Mouse (Mus musculus): ENCODE data around the gene Agtpbp1.
A peak's percentile ranks its signal among the peaks of the same experiment; 100 is the strongest.

Gene Agtpbp1

DNA sequence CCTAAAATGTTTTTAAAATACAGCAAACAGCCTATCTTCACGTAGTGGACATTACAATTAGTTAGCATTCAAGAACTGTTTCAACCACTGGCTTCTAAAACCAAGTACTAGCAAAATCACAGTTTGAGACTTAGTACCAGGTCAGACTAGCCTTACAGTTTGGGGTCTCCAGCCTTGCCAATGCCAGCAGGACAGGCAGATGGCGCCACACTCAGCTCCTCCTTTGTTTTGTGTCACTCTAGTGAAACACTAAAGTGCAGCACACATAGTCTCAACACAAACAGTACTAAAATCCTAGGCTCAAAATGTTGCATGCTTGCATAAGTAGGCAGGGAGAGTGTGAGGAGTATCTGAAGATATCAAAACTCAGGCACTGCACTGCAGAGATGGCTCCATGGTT, 53.8 kb downstream of the Agtpbp1 start:
- DNase-seq, result no peak

DNA sequence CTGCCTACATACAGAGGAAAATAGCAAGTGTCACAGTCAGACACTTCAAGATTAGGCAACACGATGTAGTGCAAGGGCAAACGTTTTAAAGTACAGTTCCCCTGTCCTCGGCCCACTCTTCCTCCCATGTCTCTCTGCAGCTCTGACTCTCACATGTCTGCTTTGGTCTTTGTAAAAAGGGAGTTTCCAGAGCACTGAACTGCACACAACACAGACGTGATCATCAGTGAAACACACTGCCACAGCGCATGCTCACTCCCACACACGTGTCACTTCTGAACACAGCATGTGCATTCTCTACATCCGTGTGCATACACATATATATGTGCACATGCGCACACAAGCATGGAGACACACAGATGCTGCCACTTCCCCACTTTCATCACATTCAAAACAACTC, 54.5 kb downstream of the Agtpbp1 start:
- DNase-seq, result no peak

DNA sequence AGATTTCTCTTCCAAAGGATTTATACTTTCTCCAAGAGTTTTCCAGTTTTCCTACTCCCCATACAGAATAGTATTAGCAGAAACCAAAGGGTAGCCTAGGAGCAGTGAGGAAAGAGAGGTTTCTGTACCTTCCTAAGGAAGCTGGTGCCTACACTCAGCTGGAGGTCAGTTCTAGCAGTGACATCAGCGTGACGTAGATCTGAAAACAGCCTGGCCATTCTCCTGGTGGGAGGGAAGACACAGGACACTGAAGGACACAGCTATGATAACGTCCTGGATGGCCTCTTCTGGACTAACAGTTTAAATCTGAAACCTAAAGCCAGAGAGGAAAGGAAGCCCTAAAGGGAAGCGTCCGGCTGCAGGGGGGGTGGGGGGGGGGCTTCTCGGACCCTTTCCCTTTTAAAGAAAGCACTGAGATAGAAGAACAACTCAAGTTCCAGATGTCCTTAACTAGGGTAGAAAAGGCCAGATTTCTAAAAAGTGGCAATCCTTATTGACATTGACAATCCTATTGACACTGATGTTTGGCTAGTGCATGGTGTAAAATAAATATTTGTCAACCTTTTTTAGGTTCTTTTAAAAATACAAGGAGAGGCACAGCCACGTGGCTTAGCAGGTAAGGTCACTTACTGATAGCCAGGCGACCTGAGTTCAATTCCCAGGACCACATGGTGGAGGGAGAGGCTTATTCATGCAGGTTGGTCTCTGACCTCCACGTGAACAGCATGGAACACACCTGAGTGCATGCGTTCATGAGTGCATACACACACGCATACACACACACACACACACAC, 63.6 kb downstream of the Agtpbp1 start:
- no peak for DNase-seq

DNA sequence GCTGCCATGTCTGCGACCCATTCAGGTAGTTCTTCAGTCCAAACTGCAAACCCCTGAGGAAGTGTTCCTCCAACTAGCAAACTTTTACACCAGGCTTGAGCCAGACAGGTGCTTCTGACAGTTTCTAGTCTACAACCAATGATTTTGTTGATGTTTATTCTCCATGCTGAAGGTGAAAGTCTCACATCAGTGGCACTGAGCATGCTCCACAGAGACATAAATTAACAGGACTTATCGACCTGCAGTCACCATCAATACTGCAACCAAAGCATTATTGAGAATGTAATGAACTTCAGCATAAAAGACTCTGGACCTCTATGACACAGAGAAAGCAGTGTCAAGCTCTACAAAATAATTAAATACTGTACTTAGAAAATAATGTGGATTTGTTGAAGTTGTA, 64.2 kb downstream of the Agtpbp1 start:
- no peak for DNase-seq

DNA sequence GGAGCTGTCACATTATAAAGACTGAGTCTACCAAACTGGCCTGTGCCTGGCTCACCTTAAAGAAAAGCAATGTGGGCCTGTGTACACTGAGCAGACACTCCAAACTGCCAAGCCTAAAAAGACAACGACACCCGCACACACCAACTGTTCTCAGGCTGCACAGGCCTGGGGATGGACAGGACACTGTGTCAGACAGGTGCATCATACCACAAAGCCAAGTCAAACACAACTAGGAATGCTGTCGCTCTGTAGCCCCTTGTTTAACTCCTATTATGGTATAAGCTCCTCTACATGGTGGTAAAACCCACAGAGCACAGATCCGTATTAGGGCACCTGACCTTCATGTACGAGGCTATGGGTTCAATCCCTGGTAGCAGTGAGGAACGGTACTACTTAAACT, 65.5 kb downstream of the Agtpbp1 start:
- no peak for DNase-seq

DNA sequence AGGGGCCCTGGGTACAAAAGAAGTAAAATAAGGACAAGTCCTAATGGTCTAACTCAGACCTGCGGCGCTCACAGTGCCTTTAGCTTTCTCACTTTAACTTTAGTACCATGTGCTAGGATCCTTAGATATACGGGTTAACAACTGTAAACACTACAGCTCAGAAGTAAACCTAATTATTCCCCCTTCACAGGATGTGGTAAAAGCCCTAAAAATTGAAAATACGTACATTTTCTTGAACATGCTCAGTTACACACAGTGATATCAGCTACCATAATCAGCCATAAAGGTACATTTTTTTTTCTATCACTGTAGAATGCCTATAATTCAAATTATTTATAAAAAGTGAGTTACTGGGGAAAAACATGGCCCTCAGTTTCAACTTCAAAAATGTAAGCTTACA, 67.0 kb downstream of the Agtpbp1 start:
- no peak for DNase-seq

DNA sequence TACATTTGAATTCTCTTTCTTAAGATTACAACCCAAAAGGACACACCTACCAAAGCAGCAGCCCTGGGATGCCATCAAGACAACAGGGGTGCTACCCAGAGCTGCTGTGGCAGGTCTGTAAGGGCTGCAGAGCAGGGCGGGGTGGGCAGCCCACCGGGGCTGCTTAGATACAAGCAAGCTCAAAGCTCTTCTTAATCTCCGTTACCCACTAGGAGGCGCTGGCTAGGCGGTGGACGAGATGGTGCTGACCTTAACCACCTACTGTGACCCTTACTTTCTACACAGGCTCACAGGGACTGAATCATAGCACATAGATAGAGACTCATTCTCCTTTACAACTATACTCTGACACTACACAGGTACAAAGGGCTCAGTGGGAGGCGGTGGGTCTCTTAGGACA, 70.0 kb downstream of the Agtpbp1 start:
- peak; percentile 37 for DNase-seq

DNA sequence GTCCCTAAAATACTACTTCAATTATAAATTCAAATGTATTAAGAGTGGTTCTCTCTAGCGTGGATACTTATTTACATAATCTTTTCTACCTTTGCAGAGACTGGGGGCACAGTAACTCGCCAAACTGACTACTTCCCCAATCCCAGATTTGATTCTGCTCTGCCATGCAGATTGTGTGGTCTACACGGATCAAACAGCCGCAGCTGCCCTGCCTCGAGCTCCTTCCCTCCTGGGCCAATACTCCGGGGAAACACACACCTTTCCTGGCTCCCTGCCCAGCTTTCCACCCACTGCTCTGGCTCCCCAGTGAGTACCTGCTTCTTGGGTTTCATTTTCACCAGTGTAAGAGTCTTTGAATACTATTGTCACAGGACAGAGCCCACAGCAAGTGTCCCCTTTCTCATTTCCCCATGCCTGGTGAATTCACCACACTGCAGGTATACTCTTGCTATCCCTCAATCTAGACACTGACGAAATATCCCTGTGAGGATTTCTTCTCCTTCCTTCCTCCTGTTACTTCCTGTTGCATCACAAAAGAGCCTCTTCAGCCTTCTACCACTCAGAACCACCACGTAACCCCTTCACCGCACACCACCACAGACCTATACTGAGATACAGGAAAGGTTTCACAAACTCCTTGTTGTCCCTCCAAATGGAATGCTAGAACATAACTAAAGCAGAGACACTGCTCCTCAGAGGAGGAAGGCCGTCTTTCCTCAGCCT, 75.2 kb downstream of the Agtpbp1 start:
- no peak for DNase-seq

DNA sequence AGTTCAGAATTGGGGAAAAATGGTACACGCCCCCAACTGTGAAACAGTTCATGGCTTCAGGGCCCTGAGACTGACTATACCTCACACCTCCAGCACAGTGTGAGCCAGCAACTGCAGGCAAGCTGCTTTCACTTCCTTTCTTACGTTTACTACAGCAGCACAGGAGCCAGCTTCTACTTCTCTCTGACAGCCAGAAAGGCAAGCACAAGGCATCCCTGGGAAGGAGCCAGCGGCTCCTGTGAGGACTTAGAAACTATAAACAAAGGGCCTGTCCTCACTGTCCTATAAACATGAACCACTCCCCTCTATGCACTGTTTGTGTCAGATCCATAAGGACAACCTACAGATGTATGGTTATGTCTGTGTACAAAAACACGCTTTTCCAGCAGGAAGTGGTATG, 76.4 kb downstream of the Agtpbp1 start:
- no peak for DNase-seq

DNA sequence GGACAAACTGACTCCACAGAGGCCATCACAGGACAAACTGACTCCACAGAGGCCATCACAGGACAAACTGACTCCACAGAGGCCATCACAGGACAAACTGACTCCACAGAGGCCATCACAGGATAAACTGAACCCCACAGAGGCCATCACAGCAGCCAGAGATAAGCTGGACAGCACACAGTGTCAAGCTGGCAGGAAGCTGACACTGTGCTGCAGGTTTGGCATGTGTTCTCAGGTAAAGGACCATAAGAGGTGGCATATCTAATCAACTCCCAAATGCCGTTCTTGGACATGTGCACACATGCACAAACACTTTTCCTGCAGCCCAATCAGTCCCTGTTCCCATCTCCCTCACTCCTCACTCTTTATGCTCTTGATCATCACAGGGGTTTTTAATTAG, 78.6 kb downstream of the Agtpbp1 start:
- DNase-seq, result no peak

DNA sequence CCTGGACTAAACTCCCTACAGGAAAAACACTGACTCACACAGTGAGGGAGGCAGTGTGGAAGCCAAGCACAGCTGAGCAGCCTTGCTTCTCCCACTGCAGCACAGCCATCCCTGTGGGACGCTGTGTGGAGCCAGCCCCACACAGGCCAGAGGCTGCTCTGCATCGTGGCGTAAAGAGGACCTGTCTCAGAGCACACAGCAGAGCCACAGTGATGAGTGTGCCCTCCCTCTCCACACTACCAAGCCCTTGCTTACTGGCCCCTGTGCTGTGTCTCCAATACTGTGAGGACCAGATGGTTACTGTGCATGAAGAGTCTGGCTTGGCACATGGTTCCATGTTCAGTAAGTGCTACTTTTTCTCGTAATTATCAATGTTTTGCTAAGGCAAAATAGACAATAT, 79.2 kb downstream of the Agtpbp1 start:
- peak; percentile 31 for DNase-seq

DNA sequence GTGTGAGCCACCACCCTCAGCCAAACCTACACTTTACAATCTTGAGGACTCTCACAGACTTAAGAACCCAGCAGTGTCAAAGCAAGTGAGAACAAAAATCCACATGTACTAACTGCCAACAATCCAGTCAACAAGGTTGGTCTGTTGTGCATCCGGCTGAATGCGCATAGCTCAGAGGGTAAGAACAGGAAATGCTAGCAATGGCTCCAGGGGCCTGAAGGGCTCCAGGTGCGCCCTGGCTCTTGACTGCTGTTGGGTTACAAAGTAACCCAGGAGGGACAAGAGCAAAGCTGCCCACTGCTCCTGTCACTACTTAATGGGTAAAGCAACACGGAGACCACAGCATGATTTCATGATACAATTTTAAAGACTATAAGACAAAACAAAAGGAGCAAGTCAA, 81.4 kb downstream of the Agtpbp1 start:
- no peak for DNase-seq

DNA sequence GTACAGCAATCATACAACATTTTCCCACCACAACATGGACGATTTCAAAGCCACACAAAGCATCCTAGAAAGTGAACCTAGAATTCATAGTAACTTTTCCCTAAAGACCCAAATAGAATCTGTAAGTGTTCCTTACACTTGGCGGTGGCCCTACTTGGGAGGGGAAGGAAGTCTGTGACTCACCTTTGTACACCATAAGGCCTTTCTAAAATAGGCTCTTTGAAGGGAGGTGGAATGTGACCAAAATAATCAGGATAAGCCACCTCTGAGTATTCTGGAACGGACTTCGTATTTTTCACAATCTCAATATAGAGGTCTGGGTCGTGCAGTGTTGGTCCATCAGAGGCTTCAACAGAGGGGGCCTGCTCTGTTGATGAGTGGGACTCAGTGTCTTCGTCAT, 85.2 kb downstream of the Agtpbp1 start:
- DNase-seq, result no peak

DNA sequence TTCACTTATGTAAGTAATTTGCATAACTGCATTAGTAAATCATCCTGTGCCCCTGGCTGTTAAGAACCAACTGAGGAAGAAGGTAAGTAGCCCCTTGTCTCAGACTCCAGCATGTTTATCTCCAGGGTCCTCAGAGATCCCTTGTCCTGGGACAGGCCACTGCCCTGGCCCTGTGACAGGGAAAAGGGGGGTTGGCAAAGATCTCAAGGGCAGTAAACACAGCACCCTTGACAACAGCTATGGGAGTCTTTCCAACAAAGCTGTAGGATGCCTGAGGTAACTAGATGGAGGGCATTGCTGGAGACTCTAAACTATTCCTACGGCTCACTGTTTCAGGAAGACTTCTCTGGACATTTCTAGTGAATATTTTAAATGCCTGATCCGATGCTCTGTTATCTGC, 85.7 kb downstream of the Agtpbp1 start:
- DNase-seq, result no peak

DNA sequence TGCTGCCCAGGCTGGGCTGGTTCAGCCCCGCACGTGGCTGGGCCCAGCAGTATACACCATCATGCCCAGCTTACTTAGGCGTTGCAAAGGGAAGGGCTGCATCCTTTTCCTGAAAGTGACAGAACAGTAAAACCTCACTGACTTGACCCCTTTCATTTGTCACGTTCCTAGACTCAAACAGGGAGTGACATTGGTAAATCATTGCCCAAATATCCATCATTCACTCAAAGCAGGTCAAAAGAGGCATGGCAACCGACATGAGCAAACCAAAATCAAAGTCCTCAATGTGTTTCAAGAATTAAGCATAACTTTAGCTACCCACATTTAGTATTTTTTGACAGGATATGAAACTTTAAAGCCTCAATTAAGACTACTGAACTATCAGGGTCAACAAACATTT, 86.8 kb downstream of the Agtpbp1 start:
- DNase-seq, result no peak

DNA sequence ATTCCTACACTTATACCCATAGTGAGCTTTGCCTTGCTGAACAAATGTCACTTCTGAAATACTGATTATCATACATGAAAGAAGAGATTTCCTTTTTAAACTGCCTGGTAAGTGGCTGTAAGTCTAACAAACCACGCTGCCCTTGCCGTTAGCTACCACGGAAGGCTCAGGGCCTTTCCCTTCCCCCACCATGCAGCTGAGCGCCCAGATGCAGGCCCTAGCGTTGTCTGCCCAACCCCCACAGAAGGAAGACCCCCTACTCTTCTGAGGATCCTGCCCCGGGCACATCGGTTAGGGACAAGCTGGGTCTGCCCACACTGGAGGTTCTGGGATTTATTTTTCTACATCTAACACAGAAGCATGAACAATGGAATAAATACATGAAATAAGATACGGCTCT, 89.2 kb downstream of the Agtpbp1 start:
- DNase-seq, result no peak

DNA sequence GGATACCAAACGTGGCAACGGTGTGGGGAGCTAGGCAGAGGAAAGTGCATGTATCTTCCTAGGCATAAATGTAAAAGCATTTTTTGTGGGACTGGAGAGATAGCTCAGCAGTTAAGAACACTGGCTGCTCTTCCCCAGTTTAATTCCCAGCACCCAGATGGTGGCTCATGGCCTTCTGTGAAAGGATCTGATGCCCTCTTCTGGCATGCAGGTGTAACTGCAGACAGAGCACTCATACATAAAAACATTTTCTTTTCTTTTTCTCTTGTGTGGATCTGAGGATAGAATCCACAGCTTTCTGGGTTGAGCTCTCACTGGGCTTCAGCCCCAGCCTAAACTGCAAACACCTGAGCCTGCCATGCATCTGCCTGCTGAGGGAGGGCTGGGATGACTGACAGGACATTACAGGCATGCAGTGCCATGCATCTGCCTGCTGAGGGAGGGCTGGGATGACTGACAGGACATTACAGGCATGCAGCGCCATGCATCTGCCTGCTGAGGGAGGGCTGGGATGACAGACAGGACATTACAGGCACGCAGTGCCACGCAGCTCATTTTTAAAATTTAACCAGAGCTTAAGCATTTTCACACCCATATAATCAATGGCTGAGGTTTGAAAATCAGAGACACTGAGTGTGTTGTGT, 90.3 kb downstream of the Agtpbp1 start:
- no peak for DNase-seq

DNA sequence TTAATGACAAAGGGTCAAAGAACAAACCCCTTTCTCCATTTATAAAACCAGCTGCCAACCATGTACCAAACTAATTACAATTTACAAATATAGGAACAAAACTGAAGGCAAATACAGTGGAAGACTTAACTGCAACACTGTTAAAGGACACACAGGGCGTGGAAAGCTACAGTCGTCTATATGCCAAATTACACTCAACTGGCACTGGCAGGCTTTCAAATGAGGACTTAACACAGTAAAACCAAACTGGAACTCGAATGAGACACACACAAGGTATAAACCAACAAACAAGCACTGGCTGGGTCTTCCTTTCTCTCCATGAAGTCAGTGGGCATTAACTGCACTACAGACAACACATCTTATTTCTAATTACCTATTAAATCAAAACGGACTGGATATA, 94.3 kb downstream of the Agtpbp1 start:
- DNase-seq, result no peak

DNA sequence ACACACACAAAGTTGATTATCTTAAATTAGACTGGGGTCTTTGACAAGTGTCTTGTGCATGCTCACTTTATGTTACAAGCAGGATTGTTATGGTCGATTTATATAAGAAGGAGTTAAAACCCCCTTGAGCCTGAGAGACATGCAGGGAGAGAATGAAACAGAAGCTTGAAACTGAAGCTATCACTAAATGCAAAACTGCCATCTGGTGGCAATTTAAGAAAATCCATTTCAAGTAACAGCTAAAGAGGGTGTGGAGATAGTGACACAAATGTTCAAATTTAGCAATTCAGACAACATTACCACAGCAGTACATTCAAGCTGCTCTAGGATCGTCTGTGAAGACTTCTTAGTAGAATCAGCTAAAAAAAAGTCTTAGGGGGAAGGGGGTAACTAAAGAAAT, 95.9 kb downstream of the Agtpbp1 start:
- DNase-seq, result no peak

DNA sequence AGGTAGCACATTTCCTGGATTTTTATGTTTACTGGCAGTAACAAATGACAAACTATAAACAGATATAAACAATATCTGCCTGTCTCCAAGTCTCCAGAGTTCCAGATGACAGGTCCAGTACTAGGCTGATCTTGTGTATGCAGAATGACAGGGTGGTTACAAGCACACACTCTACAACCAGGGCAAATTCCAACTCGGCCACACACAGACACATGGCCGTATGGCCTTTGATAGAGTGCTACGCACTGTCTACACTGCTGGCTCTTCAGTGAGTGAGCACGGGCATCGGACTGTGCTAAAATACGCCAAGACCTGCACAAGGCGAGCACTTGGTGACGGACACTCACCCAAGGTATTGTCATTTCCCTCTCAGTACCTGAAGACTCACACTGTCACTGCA, 97.7 kb downstream of the Agtpbp1 start:
- DNase-seq, result no peak

DNA sequence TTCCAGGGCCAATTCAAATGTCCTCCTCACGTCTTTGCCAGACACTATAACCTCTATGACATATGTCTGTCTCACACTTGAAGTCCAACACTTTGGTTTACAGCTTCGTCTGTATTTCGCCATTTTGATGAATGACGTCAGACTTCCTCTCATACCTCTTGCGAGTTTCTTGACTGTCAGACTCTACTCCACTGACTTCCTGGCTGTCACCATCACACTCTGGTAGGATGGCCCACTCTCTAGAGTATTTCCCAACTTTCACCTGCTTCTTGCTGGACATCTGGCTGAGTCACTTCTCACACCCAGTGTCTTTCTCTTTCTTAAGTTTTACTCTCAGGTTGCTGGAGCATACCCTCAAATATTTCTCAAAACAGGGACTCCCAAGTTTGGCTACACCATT, 98.8 kb downstream of the Agtpbp1 start:
- DNase-seq, result no peak

DNA sequence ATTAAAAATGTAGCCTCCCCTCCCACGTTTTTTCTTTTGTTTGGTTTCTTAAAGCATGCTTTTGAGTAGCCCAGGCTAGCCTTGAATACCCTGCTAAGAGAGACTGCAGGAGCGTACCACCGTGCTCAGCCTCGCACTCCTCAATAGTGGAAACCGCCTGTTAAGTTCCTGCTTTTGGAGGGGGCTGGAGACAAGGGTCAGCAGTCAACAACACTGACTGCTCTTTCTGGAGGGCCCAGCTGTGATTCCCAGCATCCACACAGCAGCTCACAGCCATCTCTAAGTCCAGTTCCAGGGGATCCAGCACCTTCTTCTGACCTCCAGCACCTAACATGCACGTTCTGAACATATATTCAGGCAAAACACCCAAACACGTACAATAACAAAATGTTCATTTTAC, 99.6 kb downstream of the Agtpbp1 start:
- DNase-seq, result no peak

DNA sequence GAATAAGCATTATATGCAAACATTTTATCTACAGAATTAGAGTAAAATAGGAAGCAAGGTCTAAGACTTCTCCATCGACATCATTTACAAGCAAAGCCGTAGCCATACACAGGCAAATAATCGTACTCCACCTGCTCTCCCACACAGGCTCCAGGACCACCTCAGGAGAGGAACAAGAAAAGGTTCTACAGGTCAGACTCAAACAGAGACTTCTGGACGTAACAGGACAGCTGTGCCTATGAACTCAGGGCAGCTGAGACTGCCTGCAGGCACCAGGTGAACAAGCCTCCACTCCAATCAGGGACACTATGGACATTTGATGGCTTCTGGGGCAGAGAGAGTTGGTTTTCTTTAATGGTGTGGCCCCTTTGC, 103.6 kb downstream of the Agtpbp1 start:
- no peak for DNase-seq
